Mouse (Mus musculus): ENCODE results near the gene Gm20388. TPM values are rescaled to one million over a fixed set of nuclear protein-coding genes. Genes with fewer than 3 reads are reported as not detected.

Gm20388 gene
- total RNA-seq, 2 experiments from 2014 or later = 2.2 to 7.6 TPM

DNA sequence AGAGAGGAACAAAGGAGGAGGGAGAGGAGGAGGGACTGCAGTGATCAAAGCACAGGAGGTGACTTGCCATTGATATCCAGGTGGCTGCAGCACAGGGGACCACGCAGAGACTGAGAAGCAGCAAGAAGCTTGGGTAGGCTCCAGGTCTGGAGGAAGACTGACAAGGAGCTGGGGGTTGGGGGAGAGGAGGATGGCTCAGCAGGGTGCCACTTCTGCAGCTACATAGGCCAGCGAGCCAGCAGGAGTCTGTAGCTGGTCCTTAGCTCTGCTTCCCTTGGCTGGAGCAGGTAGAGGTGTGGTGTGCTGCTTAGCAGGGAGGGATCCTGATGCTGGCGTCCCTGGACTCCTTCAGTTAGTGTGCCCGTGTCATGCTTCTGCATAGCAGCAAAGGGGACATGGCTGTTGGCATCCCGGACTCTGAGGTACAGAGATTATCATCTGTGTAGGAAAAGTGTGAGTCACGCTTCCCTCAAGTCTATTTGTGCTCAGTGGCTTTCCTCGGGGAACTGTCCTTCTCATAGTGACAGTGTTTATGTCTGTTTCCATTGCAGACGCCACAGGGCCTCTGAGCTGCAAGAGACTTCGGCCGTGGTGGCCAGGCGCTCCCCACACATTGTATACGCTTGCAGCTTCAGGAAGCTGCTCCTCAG, 234.1 kb downstream of the Gm20388 start:
- no peak for DNase-seq (ENCODE audit: low spot score in 2 of 2)
- no peak for TF ChIP-seq CTCF (conservative IDR thresholded peaks at IDR 0.05)
- H3K27ac ChIP-seq = peak overlapping the region; percentile 82
- H3K4me3 ChIP-seq = no peak overlapping the region

DNA sequence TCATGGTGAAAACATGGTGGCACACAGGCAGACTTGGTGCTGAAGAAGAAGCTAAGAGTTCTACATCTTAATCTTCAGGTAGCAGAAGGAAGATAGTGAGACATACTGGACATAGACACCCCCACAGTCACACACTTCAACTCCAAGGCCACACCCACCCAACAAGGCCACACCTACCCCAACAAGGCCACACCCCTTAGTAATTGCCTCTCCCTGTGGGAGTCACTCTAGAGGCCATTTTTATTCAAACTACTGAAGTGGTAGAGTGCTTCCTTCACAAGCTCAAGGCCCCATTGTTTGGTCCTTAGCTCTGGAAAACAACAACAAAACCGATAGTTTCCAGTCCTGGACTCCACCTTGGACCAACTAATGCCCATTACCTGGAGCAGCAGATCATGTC, 235.4 kb downstream of the Gm20388 start:
- Histone ChIP-seq H3K27ac (no peak overlapping the region), H3K4me3 (no peak overlapping the region)
- no peak for DNase-seq (ENCODE audit: low spot score in 2 of 2)
- TF ChIP-seq CTCF (conservative IDR thresholded peaks at IDR 0.05) = no peak

DNA sequence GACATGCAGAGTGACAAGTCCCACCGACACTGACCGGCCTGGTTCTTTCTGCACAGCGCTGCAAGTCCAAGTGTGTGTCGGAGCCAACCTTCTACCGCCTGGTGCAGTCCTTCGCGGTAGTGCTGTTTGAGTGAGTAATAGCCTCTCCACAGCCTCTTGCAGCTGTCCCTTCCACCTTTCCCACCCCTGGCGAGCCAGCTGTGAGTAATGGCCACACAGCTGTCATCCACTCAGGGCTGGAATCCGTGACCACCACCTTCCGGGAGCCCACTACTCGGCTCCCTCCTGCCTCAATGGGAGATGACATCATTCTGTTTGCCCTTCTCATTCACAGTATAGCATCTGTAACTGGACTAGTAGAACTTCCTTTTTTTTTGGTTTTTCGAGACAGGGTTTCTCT, 239.4 kb downstream of the Gm20388 start:
- Histone ChIP-seq H3K27ac (no peak overlapping the region), H3K4me3 (no peak overlapping the region)
- no peak for DNase-seq (ENCODE audit: low spot score in 2 of 2)
- no peak for TF ChIP-seq CTCF (conservative IDR thresholded peaks at IDR 0.05)

DNA sequence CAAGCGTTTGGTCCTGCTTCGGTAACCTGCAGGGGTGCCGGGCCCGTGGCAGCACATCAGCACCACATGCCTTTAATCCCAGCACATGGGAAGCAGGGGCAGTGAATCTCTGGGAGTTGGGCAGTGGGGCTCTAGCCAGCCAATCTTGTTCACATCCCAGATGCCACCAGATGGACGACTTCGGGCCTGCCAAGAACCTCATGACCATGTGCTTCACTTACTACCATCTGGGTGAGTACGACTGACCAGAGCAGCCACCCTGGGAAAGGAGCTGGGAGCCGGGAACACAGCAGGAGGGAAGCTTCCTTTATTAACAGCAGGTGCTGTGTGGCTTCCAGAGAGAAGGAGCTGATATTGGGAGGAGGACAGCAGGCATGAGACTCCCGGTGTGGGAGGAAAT, 240.5 kb downstream of the Gm20388 start:
- no peak overlapping the region for H3K27ac ChIP-seq
- no peak for TF ChIP-seq CTCF (conservative IDR thresholded peaks at IDR 0.05)
- DNase-seq (ENCODE audit: low spot score in 2 of 2) = no peak
- no peak overlapping the region for H3K4me3 ChIP-seq

DNA sequence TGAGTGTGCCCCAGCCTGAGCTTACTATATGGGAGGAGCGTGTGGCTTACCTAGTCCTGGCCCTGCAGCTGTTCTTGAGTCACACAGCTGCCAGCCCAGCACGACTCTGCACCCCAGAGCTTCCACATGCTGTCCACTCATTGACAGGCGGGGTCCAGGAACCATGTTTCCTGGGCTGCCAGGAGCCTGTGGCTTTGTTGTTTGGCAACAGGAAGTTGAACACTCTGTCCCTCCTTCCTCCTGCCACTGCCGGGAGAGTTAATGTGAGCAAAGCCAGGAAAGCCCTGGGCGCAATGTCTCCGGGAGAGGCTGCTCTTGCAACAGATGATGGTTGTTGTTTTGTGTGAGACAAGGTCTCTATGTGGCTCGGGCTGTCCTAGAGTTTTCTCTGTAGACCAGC, 242.0 kb downstream of the Gm20388 start:
- no peak for TF ChIP-seq CTCF (conservative IDR thresholded peaks at IDR 0.05)
- no peak overlapping the region for H3K27ac ChIP-seq

DNA sequence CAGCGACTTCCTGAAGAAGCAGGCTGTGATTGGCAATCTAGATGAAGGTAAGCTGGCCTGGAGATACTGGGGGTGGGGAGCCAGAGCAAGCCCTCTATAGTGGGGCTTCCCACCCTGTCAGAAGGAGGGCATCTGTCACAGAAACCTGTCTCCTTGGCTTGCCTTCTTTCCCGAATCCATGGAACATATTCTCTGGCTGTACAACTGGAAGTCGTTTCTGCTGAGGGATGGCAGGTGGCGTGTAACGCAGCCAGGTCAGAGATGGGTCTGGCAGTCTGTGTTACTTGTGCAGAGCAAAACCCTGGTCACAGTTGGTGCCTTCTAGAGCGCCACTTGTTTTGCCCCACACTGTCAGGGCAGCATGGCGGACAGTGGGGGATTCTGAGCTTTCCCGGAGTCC, 249.7 kb downstream of the Gm20388 start:
- Histone ChIP-seq H3K27ac (peak overlapping the region; percentile 28; the same call in 1 of the 2 replicates), H3K4me3 (no peak overlapping the region)
- TF ChIP-seq CTCF (conservative IDR thresholded peaks at IDR 0.05) = no peak
- DNase-seq (ENCODE audit: low spot score in 2 of 2) = no peak

More for the DNA sequence above, 242.0 kb downstream of the Gm20388 start:
- H3K4me3 ChIP-seq = no peak overlapping the region
- DNase-seq (ENCODE audit: low spot score in 2 of 2) = no peak

DNA sequence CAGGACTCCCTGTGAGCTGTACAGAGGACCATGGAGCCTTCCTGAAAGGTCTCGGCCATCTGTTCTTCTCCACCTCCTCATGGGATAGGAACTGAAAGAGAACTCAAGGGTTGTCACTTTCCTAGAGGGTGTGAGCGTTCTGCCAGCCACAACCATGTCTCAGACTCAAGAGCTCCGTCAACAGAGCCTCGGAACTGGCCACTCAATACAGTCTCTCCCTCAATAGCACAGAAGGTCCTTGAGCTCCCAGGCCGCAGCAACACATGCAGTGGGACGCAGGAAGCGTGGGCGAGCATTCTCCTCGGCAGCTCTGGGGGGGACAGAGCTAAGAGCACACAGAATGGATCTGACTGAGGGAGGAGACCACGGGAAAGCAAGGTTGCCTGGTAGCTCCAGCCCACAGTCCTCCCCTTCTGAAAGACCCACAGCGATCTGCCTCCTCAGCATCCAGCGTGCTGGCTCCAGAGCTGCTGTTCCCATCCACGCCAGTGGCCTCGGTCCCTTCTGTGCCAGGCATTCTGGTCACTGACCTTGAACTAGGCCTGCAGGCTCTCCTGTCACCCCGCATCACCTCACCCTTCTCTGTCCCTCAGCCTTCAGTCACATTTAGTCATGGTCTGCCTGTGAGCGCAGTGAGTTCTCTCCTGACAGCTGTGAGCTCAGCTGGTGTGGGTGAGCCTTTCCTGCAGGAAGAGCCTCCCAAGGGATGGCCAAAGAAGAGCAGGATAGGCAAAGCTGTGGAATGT, 251.2 kb downstream of the Gm20388 start:
- TF ChIP-seq CTCF (conservative IDR thresholded peaks at IDR 0.05) = no peak
- H3K4me3 ChIP-seq = no peak overlapping the region
- no peak for DNase-seq (ENCODE audit: low spot score in 2 of 2)
- H3K27ac ChIP-seq = no peak overlapping the region; the same call in 1 of the 2 replicates

DNA sequence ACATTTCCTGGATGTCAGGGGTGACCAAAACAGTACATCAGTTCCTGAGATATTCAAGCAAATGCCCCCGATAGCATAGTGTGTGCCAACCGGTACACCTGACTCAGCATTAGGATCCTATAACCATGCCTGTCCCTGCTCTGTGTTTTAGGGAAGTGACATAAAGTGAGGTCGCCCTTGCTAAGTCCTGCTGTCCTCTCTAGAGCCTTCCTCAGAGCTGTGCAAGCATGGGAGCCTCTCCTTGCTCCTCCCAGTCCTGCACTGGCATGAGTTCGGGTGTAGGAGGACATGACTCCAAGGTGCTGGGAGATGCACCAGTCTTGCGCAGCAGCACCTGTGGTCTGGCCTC, 251.7 kb downstream of the Gm20388 start:
- no peak for TF ChIP-seq CTCF (conservative IDR thresholded peaks at IDR 0.05)
- no peak for DNase-seq (ENCODE audit: low spot score in 2 of 2)
- Histone ChIP-seq H3K27ac (no peak overlapping the region), H3K4me3 (no peak overlapping the region)

DNA sequence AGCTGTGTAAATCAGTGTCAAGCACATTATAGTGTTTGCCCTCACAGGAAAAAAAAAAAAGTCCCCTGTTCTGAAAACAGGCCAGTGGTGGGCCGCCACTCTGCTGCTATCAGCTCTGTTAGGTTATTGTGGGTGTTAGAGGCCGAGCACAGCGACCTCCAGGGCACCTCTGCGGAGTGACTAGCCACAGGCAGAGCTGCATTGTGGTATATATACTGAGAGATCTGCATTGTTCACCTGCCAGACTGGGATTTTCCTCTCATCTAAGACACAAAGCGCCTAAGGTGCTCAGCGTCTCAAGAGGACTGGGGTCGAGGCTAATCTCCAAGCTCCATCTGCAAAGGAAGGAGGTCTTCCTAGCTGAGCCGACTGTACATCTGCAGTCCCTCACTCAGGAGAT, 252.7 kb downstream of the Gm20388 start:
- no peak overlapping the region for H3K27ac ChIP-seq
- H3K4me3 ChIP-seq = no peak overlapping the region
- DNase-seq (ENCODE audit: low spot score in 2 of 2) = no peak
- no peak for TF ChIP-seq CTCF (conservative IDR thresholded peaks at IDR 0.05)

DNA sequence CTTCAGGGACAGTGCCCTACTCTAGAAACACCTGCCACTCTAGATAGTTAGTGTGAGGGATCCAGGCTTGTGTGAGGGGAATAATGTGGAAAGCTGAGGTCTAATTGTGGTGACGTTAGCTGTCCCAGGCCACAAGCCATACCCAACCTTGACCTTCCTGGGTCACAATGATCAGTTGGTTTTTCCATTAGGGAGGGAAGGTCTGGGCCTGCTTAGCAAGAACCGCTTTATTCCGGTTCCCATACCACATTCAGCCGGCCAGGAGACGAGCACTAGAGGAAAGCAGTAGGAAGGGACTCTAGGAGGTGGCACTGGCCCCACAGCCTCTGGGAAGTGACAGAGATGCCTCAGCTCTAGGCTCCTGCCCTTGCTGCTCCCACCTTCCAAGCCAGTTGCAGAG, 253.4 kb downstream of the Gm20388 start:
- Histone ChIP-seq H3K27ac (no peak overlapping the region), H3K4me3 (no peak overlapping the region)
- no peak for DNase-seq (ENCODE audit: low spot score in 2 of 2)
- no peak for TF ChIP-seq CTCF (conservative IDR thresholded peaks at IDR 0.05)

DNA sequence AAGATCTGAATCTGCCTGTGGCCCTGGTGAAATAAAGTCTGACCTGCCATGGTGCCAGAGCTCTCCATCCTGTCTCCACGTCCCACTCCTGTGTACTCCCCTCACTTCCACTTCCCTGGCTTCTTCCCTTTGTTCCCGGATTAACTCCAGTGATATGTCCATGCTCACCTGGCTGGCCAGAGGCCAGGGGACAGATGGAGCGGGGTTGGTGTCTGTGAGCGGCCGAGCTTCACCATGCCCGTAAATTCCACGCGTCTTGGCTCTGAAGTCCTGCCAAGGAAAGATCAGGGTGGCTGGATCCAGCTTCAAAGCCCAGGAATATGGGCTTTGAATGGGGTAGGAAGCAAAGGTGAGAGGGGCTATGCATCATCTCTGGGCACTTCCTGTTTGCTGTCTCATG, 256.5 kb downstream of the Gm20388 start:
- DNase-seq (ENCODE audit: low spot score in 2 of 2) = no peak
- no peak overlapping the region for H3K4me3 ChIP-seq
- H3K27ac ChIP-seq = no peak overlapping the region
- no peak for TF ChIP-seq CTCF (conservative IDR thresholded peaks at IDR 0.05)

DNA sequence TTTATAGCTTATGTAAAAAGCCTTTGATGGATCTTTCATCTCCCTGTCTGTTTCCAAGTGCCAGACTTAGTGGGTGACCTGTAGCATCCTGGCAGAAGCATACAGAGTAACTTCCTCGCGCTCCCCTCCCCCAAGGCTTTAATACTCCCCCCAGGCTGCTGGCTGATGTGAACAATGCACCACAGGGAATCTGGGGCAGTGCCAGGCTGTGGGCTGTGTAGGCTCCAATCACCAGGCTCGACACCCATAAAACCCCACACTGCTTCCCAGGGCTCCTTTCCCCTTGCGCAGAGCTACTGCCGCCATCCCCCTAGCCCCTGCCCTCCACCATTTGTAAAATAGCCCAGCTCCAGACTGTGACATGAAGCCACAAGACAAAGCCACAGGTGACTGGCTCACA, 257.2 kb downstream of the Gm20388 start:
- H3K27ac ChIP-seq = peak overlapping the region; percentile 81

DNA sequence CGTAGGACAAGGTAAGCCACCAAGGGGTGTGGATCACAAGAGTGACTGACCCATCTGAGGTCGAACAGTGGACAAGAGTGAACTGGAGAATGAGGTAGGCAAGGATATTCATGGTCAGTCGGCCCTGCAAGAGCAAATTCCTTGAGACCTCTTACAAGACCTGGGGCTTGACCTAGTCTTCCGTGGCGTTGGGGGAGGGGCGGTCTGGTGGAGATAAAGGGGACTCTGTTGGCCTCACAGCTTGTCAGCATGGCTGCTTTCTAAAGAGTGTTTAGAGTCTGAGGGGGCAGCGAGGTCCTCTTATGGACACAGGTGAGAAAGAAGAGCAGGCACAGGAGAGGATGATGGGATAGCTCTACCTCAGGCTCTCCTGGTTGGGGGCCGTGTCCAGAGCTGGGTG, 258.5 kb downstream of the Gm20388 start:
- no peak overlapping the region for H3K4me3 ChIP-seq
- no peak for TF ChIP-seq CTCF (conservative IDR thresholded peaks at IDR 0.05)
- no peak for DNase-seq (ENCODE audit: low spot score in 2 of 2)
- no peak overlapping the region for H3K27ac ChIP-seq

More for the DNA sequence above, 257.2 kb downstream of the Gm20388 start:
- H3K4me3 ChIP-seq = peak overlapping the region; percentile 2; the same call in 1 of the 2 replicates
- peak; percentile 56 to 66 for DNase-seq (ENCODE audit: low spot score in 2 of 2)
- TF ChIP-seq CTCF (conservative IDR thresholded peaks at IDR 0.05) = no peak

DNA sequence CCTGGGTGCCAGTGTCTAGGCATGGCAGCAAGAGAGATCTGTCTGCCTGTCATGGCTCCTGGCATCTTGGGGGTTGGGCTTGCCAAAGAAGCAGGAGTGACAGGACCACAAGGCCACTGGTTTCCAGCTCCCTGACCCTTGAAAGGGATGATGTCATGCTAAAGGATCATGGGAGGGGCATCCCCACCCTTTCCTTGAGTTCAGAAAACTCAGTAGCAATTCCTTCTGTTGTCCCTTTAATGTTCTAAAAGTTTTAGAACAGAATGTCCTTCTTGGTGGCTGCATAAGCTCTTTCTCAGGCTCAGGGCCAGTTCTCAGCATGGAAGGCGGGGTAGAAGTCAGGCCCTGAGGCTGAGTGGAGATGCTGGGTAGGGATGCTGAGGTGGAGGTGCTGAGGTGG, 262.6 kb downstream of the Gm20388 start:
- Histone ChIP-seq H3K27ac (no peak overlapping the region), H3K4me3 (no peak overlapping the region)
- TF ChIP-seq CTCF (conservative IDR thresholded peaks at IDR 0.05) = no peak
- DNase-seq (ENCODE audit: low spot score in 2 of 2) = no peak
